Mouse (Mus musculus): Measurements from ENCODE around the gene Dtnbp1.
A peak's percentile ranks its signal among the peaks of the same experiment; 100 is the strongest.

GRCm38 (mm10) chr13:45030830-45031229 lies 28.9 kb upstream of the Dtnbp1 start:
- no peak for TF ChIP-seq POLR2A (IDR thresholded peaks at IDR 0.05; ENCODE audit: borderline replicate concordance, insufficient read depth, low read length)
- peak; percentile 100 for TF ChIP-seq CTCF (IDR thresholded peaks at IDR 0.05; ENCODE audit: borderline replicate concordance, insufficient read depth, low read depth, low read length)

All from cerebellum, adult 2 months (tissue).